Mouse (Mus musculus): ENCODE results near the gene Zfp985.
"Not testable (repeated sequence)": the region's sequence is repeated elsewhere in the genome, so short reads cannot be mapped to it uniquely, and the experiment has no call there.

The Zfp985 gene

DNA sequence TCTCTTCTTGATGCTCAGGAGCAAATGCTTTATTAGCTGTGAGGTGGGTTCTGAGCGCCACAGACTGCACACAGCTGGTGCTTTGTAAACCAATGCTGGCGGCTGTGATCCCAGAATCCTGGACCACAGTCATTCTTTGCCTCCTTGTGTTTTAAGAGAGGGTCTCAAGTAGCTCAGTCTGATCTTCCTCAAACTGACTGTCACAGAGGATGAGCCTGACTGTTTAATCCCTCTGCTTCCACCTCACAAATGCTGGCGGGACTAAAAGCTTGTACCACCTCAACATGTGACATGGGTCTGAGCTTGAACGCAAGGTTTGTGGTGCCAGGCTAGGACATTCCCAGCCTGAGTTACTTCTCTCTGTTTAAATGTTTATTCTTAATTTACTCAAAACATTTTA, 52.4 kb downstream of the Zfp985 start:
- no peak for DNase-seq (ENCODE audit: low spot score in 2 of 2)

DNA sequence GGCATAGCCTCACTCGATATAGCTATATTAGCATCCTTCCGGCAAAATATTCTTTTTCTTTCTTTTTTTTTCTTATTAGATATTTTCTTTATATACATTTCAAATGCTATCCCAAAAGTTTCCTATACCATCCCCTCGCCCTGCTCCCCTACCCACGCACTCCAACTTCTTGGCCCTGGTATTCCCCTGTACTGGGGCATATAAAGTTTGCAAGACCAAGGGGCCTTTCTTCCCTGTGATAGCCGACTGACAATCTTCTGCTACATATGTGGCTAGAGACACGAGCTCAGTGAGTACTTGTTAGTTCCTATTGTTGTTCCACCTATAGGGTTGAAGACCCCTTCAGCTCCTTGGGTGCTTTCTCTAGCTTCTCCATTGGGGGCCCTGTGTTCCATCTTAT, 53.4 kb downstream of the Zfp985 start:
- not testable (repeated sequence) for DNase-seq (ENCODE audit: low spot score in 2 of 2)

DNA sequence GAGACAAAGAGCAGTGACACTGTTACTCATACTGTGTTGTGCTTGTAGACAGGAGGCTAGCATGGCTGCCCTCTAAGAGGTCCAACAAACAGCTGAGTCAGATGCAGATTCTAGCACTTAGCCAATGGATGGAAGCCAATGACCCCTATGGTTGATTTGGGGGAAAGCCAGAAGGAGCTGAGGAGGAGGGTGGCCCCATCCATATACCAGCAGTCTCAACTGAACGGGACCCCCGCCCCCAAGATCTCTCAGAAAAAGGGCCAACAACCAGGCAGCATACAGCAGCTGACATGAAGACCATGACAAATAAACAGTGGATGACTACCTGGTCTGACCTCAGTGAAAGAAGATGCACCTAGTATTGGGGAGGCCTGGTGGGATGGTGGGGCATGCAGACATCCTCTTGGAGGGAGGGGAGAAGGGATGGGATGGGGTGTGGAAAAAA, 80.8 kb downstream of the Zfp985 start:
- DNase-seq (ENCODE audit: low spot score in 2 of 2): not testable (repeated sequence)

Measured in spleen, postnatal 4 days (tissue).